ENCODE assay signal across 13 mouse cellular contexts in the genomic region with DNA sequence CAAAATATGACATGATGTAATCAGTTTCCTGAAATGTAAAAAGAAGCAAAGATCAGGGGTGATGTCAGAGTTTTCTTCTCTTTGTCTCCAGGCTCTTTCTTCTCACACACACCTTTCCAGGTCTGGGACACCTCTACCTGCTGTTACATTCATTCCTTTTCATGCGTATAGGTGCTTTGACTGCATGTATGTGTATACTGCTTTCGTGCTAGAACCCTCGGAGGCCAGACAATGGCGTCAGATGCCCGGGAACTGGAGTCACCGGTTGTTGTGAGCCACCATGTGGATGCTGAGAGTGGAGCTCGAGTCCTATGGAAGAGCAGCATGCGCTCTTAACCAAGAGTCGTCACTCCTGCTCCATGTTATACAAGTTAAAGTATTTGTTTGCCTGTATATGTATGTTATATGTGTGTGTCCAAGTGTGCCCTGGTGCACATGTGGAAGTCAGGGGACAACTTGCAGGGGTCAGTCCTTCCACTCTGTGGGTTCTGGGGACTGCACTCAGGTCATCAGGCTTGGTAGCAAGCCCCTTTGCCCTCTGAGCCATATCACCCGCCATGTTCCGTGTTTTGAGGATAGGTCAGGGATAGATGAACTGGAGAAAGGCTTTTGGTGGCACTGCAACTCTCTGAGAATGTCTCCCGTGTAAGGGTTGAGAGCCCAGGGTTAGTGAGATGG. TPM values are rescaled to one million over a fixed set of nuclear protein-coding genes. Genes with fewer than 3 reads are reported as not detected.
A peak's percentile ranks its signal among the peaks of the same experiment; 100 is the strongest.
DNase-seq lines count a peak whose midpoint lies in the region; ATAC-seq and TF ChIP-seq lines count a peak whose summit lies in the region.
"Had no signal": no experiment of that assay in that cellular context is flagged by ENCODE, and none has a peak within 500 bp of the region (broad histone marks: within the 10 kb centered on the region; RNA-seq: fewer than 3 reads in every experiment).

No protein-coding gene starts in this region.

- H3K27me3 ChIP-seq in kidney, adult 2 months (replicated peaks; ENCODE audit: control insufficient read depth, insufficient read depth, low read length): no peaks in the 10 kb centered on the region
- H3K27me3 ChIP-seq in heart, embryonic 15.5 days: no peaks in the 10 kb centered on the region
- H3K27me3 ChIP-seq: embryonic facial prominence, embryonic 12.5 days; lung, embryonic 15.5 days had no signal

- 78% methylated on average over 12 of the region's 12 CpGs for WGBS in kidney, adult 2 months
- 78% methylated on average over 12 of the region's 12 CpGs for WGBS in heart, embryonic 15.5 days

- H3K9ac ChIP-seq in heart, embryonic 15.5 days: no peak overlapping the region
- H3K9ac ChIP-seq: embryonic facial prominence, embryonic 12.5 days; forebrain, embryonic 13.5 days; lung, embryonic 15.5 days had no signal

- no peak overlapping the region for H3K4me2 ChIP-seq in heart, embryonic 15.5 days
- H3K4me2 ChIP-seq: embryonic facial prominence, embryonic 12.5 days; forebrain, embryonic 13.5 days; lung, embryonic 15.5 days had no signal

- H3K4me1 ChIP-seq in kidney, adult 2 months (ENCODE audit: control insufficient read depth, insufficient read depth, low read length): peaks cover 39% of the 10 kb centered on the region
- H3K4me1 ChIP-seq in heart, embryonic 15.5 days (replicated peaks): peaks cover 54% of the 10 kb centered on the region

- peak overlapping the region; percentile 58 for H3K27ac ChIP-seq in kidney, adult 2 months (ENCODE audit: insufficient read depth, low read depth, low read length)
- peak overlapping the region; percentile 98; the same call in 1 of the 2 replicates for H3K27ac ChIP-seq in heart, embryonic 15.5 days
- H3K27ac ChIP-seq: embryonic facial prominence, embryonic 12.5 days; forebrain, embryonic 13.5 days had no signal

- peak; percentile 21 for DNase-seq in kidney, adult 2 months
- DNase-seq in kidney, postnatal 36 days: no peak
- peak; percentile 12 for DNase-seq in thymus, postnatal 4 days
- DNase-seq in thymus, postnatal 0 days (ENCODE audit: low spot score): no peak
- DNase-seq in layer of hippocampus, adult 11-12 months (ENCODE audit: low spot score): no peak
- DNase-seq in embryo, embryonic 10.5 days (ENCODE audit: low spot score): no peak
- DNase-seq in cerebellum, postnatal 4 days (ENCODE audit: low spot score in 2 of 2): no peak
- DNase-seq: adrenal gland, postnatal 10 days had no signal

- H3K4me3 ChIP-seq in kidney, adult 2 months (ENCODE audit: insufficient read depth, low read depth, low read length): no peak overlapping the region
- no peak overlapping the region for H3K4me3 ChIP-seq in heart, embryonic 15.5 days
- H3K4me3 ChIP-seq: embryonic facial prominence, embryonic 12.5 days; forebrain, embryonic 13.5 days; lung, embryonic 15.5 days had no signal

- no peaks in the 10 kb centered on the region for H3K9me3 ChIP-seq in heart, embryonic 15.5 days (replicated peaks)
- H3K9me3 ChIP-seq: embryonic facial prominence, embryonic 12.5 days; forebrain, embryonic 13.5 days; lung, embryonic 15.5 days had no signal

- no peak for TF ChIP-seq POLR2A in kidney, adult 2 months (IDR thresholded peaks at IDR 0.05; ENCODE audit: low read depth, low read length)

- ATAC-seq in heart, embryonic 15.5 days (replicated peaks; ENCODE audit: insufficient number of reproducible peaks, insufficient read depth, low FRiP score, low read depth): no peak
- ATAC-seq: forebrain, embryonic 13.5 days had no signal

- H3K36me3 ChIP-seq in kidney, adult 2 months (ENCODE audit: control insufficient read depth, insufficient read depth, low read length): no peaks in the 10 kb centered on the region
- no peaks in the 10 kb centered on the region for H3K36me3 ChIP-seq in heart, embryonic 15.5 days
- H3K36me3 ChIP-seq: embryonic facial prominence, embryonic 12.5 days; lung, embryonic 15.5 days had no signal

- no peak for TF ChIP-seq CTCF in kidney, adult 2 months (conservative IDR thresholded peaks at IDR 0.05; ENCODE audit: insufficient read depth, insufficient read length, low read depth, low read length)

RNA-seq across cellular contexts. Expression of a gene that starts 1.9 kb away (rescaled TPM):
- polyA plus RNA-seq in kidney, adult 2 months (2012; rRNA removed): 0.20 TPM in 1 of 2 replicates, not detected in the other
- polyA plus RNA-seq in thymus, postnatal 0 days (2015; fragmentation: Nextera tagmentation; extraction: Ambion mirVana): 0.42 and 0.46 TPM in 2 replicates
- 1.3 and 1.6 TPM in 2 replicates for polyA plus RNA-seq in heart, embryonic 15.5 days (2015; fragmentation: Nextera tagmentation; extraction: Ambion mirVana)
- polyA plus RNA-seq: large intestine, adult 2 months had no signal

RNA-seq across cellular contexts. Expression of a gene that starts 15.3 kb away (rescaled TPM):
- 14.5 and 15.3 TPM in 2 replicates for polyA plus RNA-seq in kidney, adult 2 months (2012; rRNA removed)
- 25.8 and 28.8 TPM in 2 replicates for polyA plus RNA-seq in thymus, postnatal 0 days (2015; fragmentation: Nextera tagmentation; extraction: Ambion mirVana)
- polyA plus RNA-seq in heart, embryonic 15.5 days (2015; fragmentation: Nextera tagmentation; extraction: Ambion mirVana): 34.8 and 38.3 TPM in 2 replicates

RNA-seq across cellular contexts. Expression of a gene that starts 17.7 kb away (rescaled TPM):
- polyA plus RNA-seq in kidney, adult 2 months (2012; rRNA removed): 0.23 and 0.38 TPM in 2 replicates
- 0.07 and 0.09 TPM in 2 replicates for polyA plus RNA-seq in thymus, postnatal 0 days (2015; fragmentation: Nextera tagmentation; extraction: Ambion mirVana)
- polyA plus RNA-seq in heart, embryonic 15.5 days (2015; fragmentation: Nextera tagmentation; extraction: Ambion mirVana): 6.7 TPM in 2 replicates

RNA-seq across cellular contexts. Expression of a gene that starts 20.9 kb away (rescaled TPM):
- 514 and 518 TPM in 2 replicates for polyA plus RNA-seq in kidney, adult 2 months (2012; rRNA removed)
- polyA plus RNA-seq in thymus, postnatal 0 days (2015; fragmentation: Nextera tagmentation; extraction: Ambion mirVana): 260 TPM in 2 replicates
- polyA plus RNA-seq in heart, embryonic 15.5 days (2015; fragmentation: Nextera tagmentation; extraction: Ambion mirVana): 206 and 208 TPM in 2 replicates

RNA-seq across cellular contexts. Expression of a gene that starts 22.2 kb away (rescaled TPM):
- polyA plus RNA-seq in kidney, adult 2 months (2012; rRNA removed): 7.7 and 9.6 TPM in 2 replicates
- 1.7 TPM in 2 replicates for polyA plus RNA-seq in thymus, postnatal 0 days (2015; fragmentation: Nextera tagmentation; extraction: Ambion mirVana)
- 5.3 and 5.5 TPM in 2 replicates for polyA plus RNA-seq in heart, embryonic 15.5 days (2015; fragmentation: Nextera tagmentation; extraction: Ambion mirVana)

Comparison
In these comparisons a context has a peak if more than half of its experiments do, and no peak if none do; other contexts are left out.
1. DNase-seq: peak in kidney, adult 2 months (single experiment) and thymus, postnatal 4 days (single experiment); none in kidney, postnatal 36 days (0 of 2), thymus, postnatal 0 days (single experiment), layer of hippocampus, adult 11-12 months (single experiment), embryo, embryonic 10.5 days (single experiment) and cerebellum, postnatal 4 days (0 of 2).